Mouse (Mus musculus) kidney, embryonic 14.5 days (tissue): ENCODE results near the gene Hs1bp3. TPM values are rescaled to one million over a fixed set of nuclear protein-coding genes. Genes with fewer than 3 reads are reported as not detected.

Experiments
- ATAC-seq: fragments of 200-750 bp; cut with Nextera tagmentation; 2 replicates; pipeline ENCODE4 v1.8.0; 2017; ENCODE audit warnings: moderate number of reproducible peaks, mild to moderate bottlenecking, moderate TSS enrichment, moderate library complexity; ENCODE audit not compliant: low FRiP score, low TSS enrichment
- H3K27ac ChIP-seq: fragments of 300-500 bp; sonication (generic); 2 replicates; pipeline ENCODE4 v1.5.1; 2014; ENCODE audit warnings: low read depth, mild to moderate bottlenecking, low read length, moderate library complexity, mixed read lengths
- H3K27me3 ChIP-seq: fragments of 300-500 bp; sonication (generic); 2 replicates; pipeline ENCODE4 v1.6.1; 2014; ENCODE audit warnings: mild to moderate bottlenecking, low read length; ENCODE audit not compliant: control insufficient read depth, insufficient read depth
- H3K36me3 ChIP-seq: fragments of 300-500 bp; sonication (generic); 2 replicates; pipeline ENCODE4 v1.6.1; 2014; ENCODE audit warnings: low read length, mixed read lengths; ENCODE audit not compliant: control insufficient read depth, insufficient read depth
- H3K4me1 ChIP-seq: fragments of 300-500 bp; sonication (generic); 2 replicates; pipeline ENCODE4 v1.6.1; 2014; ENCODE audit warnings: low read length, mixed read lengths; ENCODE audit not compliant: control insufficient read depth, insufficient read depth
- H3K4me2 ChIP-seq: fragments of 300-500 bp; sonication (generic); replicated peaks from 2 replicates; pipeline ENCODE4 v1.6.1; 2014; ENCODE audit warnings: low read depth, mild to moderate bottlenecking, low read length
- H3K4me3 ChIP-seq: fragments of 300-500 bp; sonication (generic); 2 replicates; pipeline ENCODE4 v1.5.1; 2014; ENCODE audit warnings: mild to moderate bottlenecking, low read length
- H3K9ac ChIP-seq: fragments of 300-500 bp; sonication (generic); 2 replicates; pipeline ENCODE4 v1.6.1; 2014; ENCODE audit warnings: low read depth, mild to moderate bottlenecking, low read length, moderate library complexity
- H3K9me3 ChIP-seq: fragments of 300-500 bp; sonication (generic); 2 replicates; pipeline ENCODE4 v1.6.1; 2016; ENCODE audit warnings: low read length; ENCODE audit not compliant: control insufficient read depth
- WGBS: fragments of 180-500 bp; shearing (Covaris S2); extraction: QIAGEN DNeasy Blood & Tissue Kit; methylation state at CpG from one replicate; pipeline ENCODE4 v1.1.7; 2014; 5-methylcytosine and 5-hydroxymethylcytosine counted together
- polyA plus RNA-seq: library from polyadenylated mRNA; unstranded; fragments of >200 nt; fragmentation: Nextera tagmentation; extraction: Ambion mirVana; gene quantifications from 2 replicates; pipeline ENCODE4 v1.2.1, GENCODE M21; 2014

The Hs1bp3 gene
- polyA plus RNA-seq, 1 experiment from 2014 or later, result 11.6 TPM

DNA sequence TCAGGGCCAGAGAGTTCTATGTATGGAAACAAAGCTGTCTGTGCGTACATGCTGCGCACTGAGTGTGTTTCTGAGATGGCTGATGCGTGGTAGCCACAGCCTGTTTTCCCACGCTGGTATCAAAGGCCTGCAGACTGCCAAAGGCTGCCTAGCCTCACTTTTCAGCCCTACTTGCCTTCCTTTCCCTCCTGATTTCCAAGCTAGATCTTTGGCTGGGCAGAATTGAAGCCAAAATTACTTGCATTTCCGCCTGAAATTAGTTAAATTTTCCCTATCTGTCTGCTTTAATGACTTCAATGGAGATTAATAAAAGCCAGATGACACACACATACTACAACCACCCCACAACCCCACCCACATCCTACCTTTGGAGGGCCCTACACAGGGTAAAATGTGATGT lies 12.7 kb upstream of the Hs1bp3 start:
- H3K4me3 ChIP-seq, result peak overlapping the region; percentile 14; the same call in 1 of the 2 replicates
- no peak for ATAC-seq

DNA sequence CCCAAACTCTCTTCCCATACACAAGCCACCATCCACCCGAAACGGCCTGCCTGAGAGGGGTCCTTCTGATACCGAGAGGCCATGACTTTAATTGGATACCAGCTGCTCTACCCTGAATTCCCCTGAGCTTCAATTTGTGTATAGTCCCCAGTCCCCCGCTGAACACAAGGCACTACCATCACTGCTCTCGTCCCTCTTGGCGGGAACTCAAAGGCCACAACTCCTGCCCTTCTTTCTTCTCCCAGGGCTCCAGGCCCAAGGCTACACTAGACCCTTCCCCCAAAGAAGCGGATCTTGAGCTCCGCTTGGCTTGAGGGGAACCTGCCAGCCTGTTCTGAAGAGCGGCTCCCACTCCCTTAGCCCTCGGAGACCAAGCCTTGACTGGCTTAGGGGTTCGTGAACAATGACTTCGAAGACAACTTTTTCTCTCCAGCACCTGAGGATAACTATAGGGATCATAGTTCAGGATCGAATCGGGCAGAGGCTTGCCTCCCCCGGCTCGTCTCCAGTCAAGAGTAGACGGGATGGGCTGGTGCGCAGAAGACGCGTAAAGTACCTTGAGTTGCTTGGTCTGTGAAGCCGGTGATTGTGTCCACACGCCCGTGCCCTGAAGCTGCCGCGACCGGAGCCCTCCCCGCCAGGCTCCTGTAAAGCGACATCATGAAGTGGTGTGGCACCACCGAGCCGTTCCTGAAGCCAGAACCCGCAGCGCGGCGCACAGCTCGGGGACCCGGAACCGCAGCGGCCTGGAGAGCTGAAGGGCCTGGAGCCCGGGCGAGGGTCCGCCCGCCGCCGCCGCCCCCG lies 12.0 kb upstream of the Hs1bp3 start:
- Histone ChIP-seq H3K4me3 (peak overlapping the region; percentile 43), H3K9me3 (no peaks in the 10 kb centered on the region), H3K27me3 (peaks cover 92% of the 10 kb centered on the region), H3K36me3 (no peaks in the 10 kb centered on the region), H3K27ac (no peak overlapping the region), H3K9ac (peak overlapping the region; percentile 44; the same call in 1 of the 2 replicates), H3K4me1 (peaks cover 12% of the 10 kb centered on the region; the same call in 1 of the 2 replicates), H3K4me2 (peak overlapping the region; percentile 54)
- 5% methylated on average over 43 of the region's 46 CpGs for WGBS
- no peak for ATAC-seq

More for the DNA sequence above, 12.7 kb upstream of the Hs1bp3 start:
- no peak overlapping the region for H3K9ac ChIP-seq
- H3K4me2 ChIP-seq, result no peak overlapping the region
- H3K27me3 ChIP-seq, result peaks cover 92% of the 10 kb centered on the region
- 33% methylated on average over 5 of the region's 5 CpGs for WGBS
- no peaks in the 10 kb centered on the region for H3K36me3 ChIP-seq
- H3K4me1 ChIP-seq, result peaks cover 12% of the 10 kb centered on the region; the same call in 1 of the 2 replicates
- no peaks in the 10 kb centered on the region for H3K9me3 ChIP-seq
- no peak overlapping the region for H3K27ac ChIP-seq

DNA sequence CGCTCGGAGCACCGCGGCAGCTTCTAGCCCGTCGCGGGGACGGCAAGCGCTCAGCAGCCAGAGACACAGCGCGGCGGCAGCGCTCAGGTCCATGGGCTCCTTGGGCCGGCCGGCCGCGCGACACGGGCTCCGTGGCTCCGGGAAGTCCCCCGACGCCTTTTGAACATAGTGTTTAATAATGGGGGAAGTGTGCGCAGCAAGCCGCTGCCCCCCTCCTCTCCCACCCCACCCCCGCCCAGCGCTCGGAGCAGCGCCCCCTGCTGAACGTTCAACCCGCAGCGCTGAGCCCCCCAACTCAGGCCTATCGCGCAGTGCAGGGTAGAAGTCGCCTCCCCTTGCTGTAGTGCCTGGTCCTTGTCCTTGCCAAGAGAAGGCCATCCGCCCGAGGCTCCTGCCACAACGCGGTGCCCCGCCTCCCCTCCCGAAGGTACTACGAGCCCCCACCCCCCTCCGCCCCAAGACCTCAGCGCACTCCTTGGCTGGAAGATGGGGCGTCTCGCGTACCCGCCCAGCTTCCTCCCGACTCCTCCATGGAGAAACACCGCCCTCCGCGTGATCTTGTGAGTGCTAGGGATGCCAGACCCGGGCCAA lies 11.3 kb upstream of the Hs1bp3 start, which contains the start of gene Gdf7:
Gdf7 (minus strand) TSS at position 114 of the 591 bp plus-strand sequence.
- under 1% methylated on average over 39 of the region's 53 CpGs for WGBS
- Histone ChIP-seq H3K4me1 (peaks cover 12% of the 10 kb centered on the region; the same call in 1 of the 2 replicates), H3K9ac (peak within 1 kb of the TSS; percentile 44; the same call in 1 of the 2 replicates), H3K27ac (no peak within 1 kb of the TSS), H3K27me3 (peaks cover 87% of the 10 kb centered on the region), H3K4me2 (peak within 1 kb of the TSS; percentile 54), H3K4me3 (peak within 1 kb of the TSS; percentile 43), H3K9me3 (no peaks in the 10 kb centered on the region), H3K36me3 (no peaks in the 10 kb centered on the region)
- peak; percentile 17; the same call in 1 of the 2 replicates for ATAC-seq

DNA sequence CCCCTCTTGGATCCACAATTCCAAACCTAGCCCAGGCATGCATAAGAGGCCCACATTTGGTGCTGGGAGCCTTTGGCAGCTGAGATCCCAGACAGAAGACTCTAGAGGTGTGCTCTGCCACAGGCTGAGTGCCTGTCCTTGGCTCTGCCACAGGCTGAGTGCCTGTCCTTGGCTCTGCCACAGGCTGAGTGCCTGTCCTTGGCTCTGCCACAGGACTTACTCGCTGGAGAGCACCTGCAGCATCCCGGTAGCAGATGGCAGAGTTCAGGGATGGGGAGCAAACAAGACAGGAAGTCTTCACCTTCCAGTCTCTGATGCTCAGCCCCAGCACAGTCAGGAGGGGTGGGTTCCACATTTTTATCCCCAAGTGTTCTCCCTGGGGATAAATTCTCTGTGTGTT lies 8.0 kb upstream of the Hs1bp3 start:
- H3K27me3 ChIP-seq, result peaks cover 54% of the 10 kb centered on the region
- ATAC-seq, result no peak
- H3K4me2 ChIP-seq, result no peak overlapping the region
- peaks cover 7% of the 10 kb centered on the region; the same call in 1 of the 2 replicates for H3K4me1 ChIP-seq
- WGBS, result 54% methylated on average over 2 of the region's 2 CpGs
- H3K4me3 ChIP-seq, result no peak overlapping the region
- H3K27ac ChIP-seq, result no peak overlapping the region
- no peaks in the 10 kb centered on the region for H3K9me3 ChIP-seq
- no peaks in the 10 kb centered on the region for H3K36me3 ChIP-seq
- H3K9ac ChIP-seq, result no peak overlapping the region

DNA sequence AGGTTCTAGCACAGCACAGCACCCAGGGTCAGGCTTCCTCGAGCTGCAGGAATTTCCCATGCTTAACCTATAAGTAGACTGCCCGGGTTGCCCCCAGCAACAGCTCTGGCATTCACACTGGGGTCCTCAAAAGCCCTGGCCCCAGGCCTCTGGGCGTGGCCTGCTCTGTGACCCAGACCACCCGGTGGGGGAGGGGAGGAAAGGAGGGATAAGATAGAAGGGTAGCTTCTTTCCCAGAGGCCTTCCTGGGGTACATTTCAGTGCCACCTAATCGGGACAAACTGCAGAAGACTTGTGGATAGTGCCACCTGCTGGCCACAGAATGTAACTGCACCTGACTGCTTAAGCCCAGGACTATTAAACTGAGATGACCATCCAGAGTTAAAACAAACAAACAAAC lies 6.8 kb upstream of the Hs1bp3 start:
- 3% methylated on average over 5 of the region's 5 CpGs for WGBS
- Histone ChIP-seq H3K4me1 (peaks cover 7% of the 10 kb centered on the region; the same call in 1 of the 2 replicates), H3K9ac (no peak overlapping the region), H3K4me3 (no peak overlapping the region), H3K27me3 (peaks cover 42% of the 10 kb centered on the region), H3K36me3 (no peaks in the 10 kb centered on the region), H3K27ac (no peak overlapping the region), H3K9me3 (no peaks in the 10 kb centered on the region), H3K4me2 (no peak overlapping the region)
- ATAC-seq, result peak; percentile 52

DNA sequence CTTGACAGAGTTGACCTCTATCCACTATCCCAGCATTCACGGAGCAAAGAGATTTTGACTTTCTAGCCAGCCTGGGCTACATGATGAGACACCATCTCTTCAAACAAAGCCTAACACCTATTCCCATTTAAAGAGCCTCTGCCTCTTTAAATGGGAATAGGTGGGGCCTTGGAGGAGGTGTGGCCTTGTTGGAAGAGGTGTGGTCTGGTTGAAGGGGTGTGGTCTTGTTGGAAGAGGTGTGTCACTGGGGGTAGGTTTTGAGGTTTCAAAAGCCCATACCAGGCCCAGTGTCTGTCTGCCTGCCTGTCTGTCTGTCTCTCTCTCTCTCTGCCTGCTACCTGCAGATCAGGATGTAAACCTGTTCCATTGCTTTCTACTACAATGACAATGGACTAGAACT lies 6.3 kb upstream of the Hs1bp3 start:
- Histone ChIP-seq H3K9ac (no peak overlapping the region), H3K4me2 (no peak overlapping the region), H3K4me1 (peaks cover 2% of the 10 kb centered on the region; the same call in 1 of the 2 replicates), H3K9me3 (no peaks in the 10 kb centered on the region), H3K27ac (no peak overlapping the region), H3K4me3 (no peak overlapping the region), H3K36me3 (no peaks in the 10 kb centered on the region), H3K27me3 (peaks cover 37% of the 10 kb centered on the region)
- WGBS, result 59% methylated on average over 1 of the region's 1 CpGs
- ATAC-seq, result 0 out of 2 replicates have a peak, but pooled peaks have one; percentile 17

DNA sequence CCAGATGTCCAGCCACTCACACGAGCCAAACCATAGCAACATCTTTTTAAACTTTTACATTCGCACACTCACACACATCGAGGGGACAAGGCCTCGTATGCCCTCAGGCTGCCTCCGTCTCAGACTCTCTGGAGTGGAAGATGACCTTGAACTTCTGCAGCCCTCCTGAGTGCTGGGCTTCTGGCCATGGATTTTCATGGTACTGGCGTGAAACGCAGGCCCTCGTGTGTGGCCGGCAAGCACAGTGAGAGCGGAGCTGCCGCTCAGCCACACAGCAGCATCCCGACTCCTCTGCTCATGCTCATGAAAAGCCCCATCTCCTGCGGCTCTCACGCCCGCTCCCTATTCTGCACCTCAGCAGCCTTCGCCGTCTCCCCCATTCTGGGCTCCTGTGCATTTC lies 2.2 kb upstream of the Hs1bp3 start:
- no peak overlapping the region for H3K4me3 ChIP-seq
- H3K36me3 ChIP-seq, result no peaks in the 10 kb centered on the region
- peaks cover 4% of the 10 kb centered on the region; the same call in 1 of the 2 replicates for H3K4me1 ChIP-seq
- H3K9me3 ChIP-seq, result no peaks in the 10 kb centered on the region
- ATAC-seq, result no peak
- 33% methylated on average over 17 of the region's 17 CpGs for WGBS
- 0 out of 2 replicates have a peak, but pooled peaks cover under 1% of the 10 kb centered on the region for H3K27me3 ChIP-seq
- no peak overlapping the region for H3K27ac ChIP-seq
- peak overlapping the region; percentile 22 for H3K4me2 ChIP-seq
- H3K9ac ChIP-seq, result no peak overlapping the region

DNA sequence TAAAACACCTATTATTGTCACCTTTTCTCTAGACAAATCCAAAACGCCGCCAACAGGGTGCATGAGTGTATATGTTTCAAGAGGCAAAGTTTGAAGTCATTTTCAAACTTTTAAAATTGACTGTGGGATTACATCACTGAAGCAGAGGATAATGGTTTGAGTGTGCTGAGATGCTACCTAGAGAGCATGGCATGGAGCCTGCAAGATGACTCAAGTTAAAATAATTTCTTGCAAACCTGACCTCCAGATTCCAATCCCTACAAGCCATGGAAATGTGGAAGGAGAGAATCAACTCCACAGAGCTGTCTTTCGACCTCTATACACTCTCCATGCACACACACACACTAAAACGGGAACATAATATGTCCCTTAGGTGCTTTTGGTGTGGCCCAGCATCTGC lies 966 bp upstream of the Hs1bp3 start:
- Histone ChIP-seq H3K4me3 (no peak overlapping the region), H3K9me3 (no peaks in the 10 kb centered on the region), H3K4me2 (no peak overlapping the region), H3K27me3 (no peaks in the 10 kb centered on the region), H3K4me1 (peaks cover 4% of the 10 kb centered on the region; the same call in 1 of the 2 replicates), H3K9ac (no peak overlapping the region), H3K27ac (no peak overlapping the region), H3K36me3 (no peaks in the 10 kb centered on the region)
- WGBS, result 81% methylated on average over 4 of the region's 4 CpGs
- ATAC-seq, result no peak

DNA sequence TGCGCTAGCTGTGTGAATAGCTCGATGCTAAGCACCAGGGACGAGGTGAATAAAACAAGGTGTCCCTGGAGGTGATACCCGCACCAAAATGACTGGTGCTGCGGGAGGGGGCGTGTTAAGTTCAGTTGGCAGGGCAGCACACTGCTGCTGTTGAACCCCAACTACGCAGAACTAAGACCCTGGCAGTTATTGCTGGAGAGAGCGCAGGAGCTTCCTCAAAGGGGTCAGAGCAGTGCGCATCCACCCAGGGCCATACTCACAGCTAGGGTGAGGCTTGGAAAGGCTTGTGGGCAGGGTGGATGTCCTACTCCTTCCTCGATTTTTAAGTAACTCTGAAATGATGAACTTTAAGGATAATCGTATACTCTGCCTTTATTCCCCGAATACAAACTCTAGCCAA lies 541 bp downstream of the Hs1bp3 start:
- Histone ChIP-seq H3K27me3 (no peaks in the 10 kb centered on the region), H3K27ac (no peak overlapping the region), H3K9ac (peak overlapping the region; percentile 78), H3K4me1 (peaks cover 4% of the 10 kb centered on the region; the same call in 1 of the 2 replicates), H3K4me3 (peak overlapping the region; percentile 72), H3K4me2 (peak overlapping the region; percentile 69), H3K36me3 (peaks cover 11% of the 10 kb centered on the region), H3K9me3 (no peaks in the 10 kb centered on the region)
- no peak; the same call in 1 of the 2 replicates for ATAC-seq
- 19% methylated on average over 12 of the region's 12 CpGs for WGBS
